Mouse (Mus musculus) erythroblast, embryonic 14.5 days (primary cell): ENCODE results near the gene Rhot2. TPM values are rescaled to one million over a fixed set of nuclear protein-coding genes. Genes with fewer than 3 reads are reported as not detected.

Experiments
- H3K27me3 ChIP-seq: 2 replicates; pipeline ENCODE4 v1.6.1; 2012; ENCODE audit warnings: inconsistent platforms; ENCODE audit not compliant: control insufficient read depth
- H3K36me3 ChIP-seq: 2 replicates; pipeline ENCODE4 v1.6.1; 2012; ENCODE audit warnings: mild to moderate bottlenecking, inconsistent platforms; ENCODE audit not compliant: control insufficient read depth
- H3K4me1 ChIP-seq: 2 replicates; pipeline ENCODE4 v1.6.1; 2012; ENCODE audit warnings: inconsistent platforms; ENCODE audit not compliant: control insufficient read depth
- H3K4me3 ChIP-seq: replicated peaks from 2 replicates; pipeline ENCODE3; 2012; ENCODE audit warnings: moderate library complexity, mild to moderate bottlenecking, inconsistent platforms
- H3K9me3 ChIP-seq: 2 replicates; pipeline ENCODE4 v1.6.1; 2012; ENCODE audit warnings: low read length, inconsistent platforms, mixed read lengths; ENCODE audit not compliant: control insufficient read depth
- GATA1 ChIP-seq: IDR thresholded peaks from 2 replicates; pipeline ENCODE4 v1.6.1; 2012; ENCODE audit warnings: low read length, inconsistent platforms, mixed read lengths
- TAL1 ChIP-seq: IDR thresholded peaks from 3 replicates; pipeline ENCODE4 v1.6.1; 2012; ENCODE audit warnings: low read length, inconsistent platforms, mixed read lengths
- polyA plus RNA-seq: library from polyadenylated mRNA; stranded (reverse); fragments of >175 nt; gene quantifications from 2 replicates; pipeline ENCODE4 v1.2.3, GENCODE M21; 2012

Gene Rhot2
- polyA plus RNA-seq, 1 experiment: 19.8 TPM

GRCm38 (mm10) chr17:25831451-25832281, 13.0 kb downstream of the Rhot2 start:
- H3K36me3 ChIP-seq: peaks cover 69% of the 10 kb centered on the region

GRCm38 (mm10) chr17:25830806-25831431, 13.7 kb downstream of the Rhot2 start:
- H3K9me3 ChIP-seq: no peaks in the 10 kb centered on the region
- H3K4me1 ChIP-seq: peaks cover 93% of the 10 kb centered on the region
- peak overlapping the region; percentile 81 for H3K4me3 ChIP-seq
- no peaks in the 10 kb centered on the region for H3K27me3 ChIP-seq
- H3K36me3 ChIP-seq: peaks cover 70% of the 10 kb centered on the region
- TF ChIP-seq GATA1 (no peak), TAL1 (no peak)

More at GRCm38 (mm10) chr17:25831451-25832281, 13.0 kb downstream of the Rhot2 start:
- TF ChIP-seq TAL1: no peak
- TF ChIP-seq GATA1: no peak
- Histone ChIP-seq H3K4me1 (peaks cover 93% of the 10 kb centered on the region), H3K9me3 (no peaks in the 10 kb centered on the region), H3K27me3 (no peaks in the 10 kb centered on the region), H3K4me3 (peak overlapping the region; percentile 81)

DNA sequence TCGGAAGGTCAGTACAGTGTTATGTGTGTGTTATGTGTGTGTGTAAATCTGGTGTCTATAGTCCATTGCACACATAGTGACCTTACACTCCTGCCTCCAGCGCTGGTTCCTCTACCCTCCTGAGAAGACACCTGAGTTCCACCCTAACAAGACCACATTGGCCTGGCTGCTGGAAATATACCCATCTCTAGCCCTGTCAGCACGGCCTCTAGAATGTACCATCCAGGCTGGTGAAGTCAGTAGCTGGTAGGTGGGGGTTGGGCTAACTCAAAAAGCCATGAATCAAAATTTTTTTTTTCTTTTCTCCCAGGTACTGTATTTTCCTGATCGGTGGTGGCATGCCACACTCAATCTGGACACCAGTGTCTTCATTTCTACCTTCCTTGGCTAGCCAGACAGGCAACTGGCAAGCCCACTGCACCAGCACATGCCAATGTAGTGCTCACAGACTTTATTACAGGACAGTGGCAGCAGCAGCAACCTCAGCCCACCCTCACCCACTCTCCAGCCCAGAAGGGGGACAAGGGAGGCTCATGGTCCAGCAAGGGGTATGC, 14.4 kb downstream of the Rhot2 start:
- TF ChIP-seq GATA1: no peak
- no peak for TF ChIP-seq TAL1
- H3K9me3 ChIP-seq: no peaks in the 10 kb centered on the region
- H3K36me3 ChIP-seq: peaks cover 70% of the 10 kb centered on the region
- no peaks in the 10 kb centered on the region for H3K27me3 ChIP-seq
- peaks cover 93% of the 10 kb centered on the region for H3K4me1 ChIP-seq
- H3K4me3 ChIP-seq: peak overlapping the region; percentile 73

GRCm38 (mm10) chr17:25829558-25830017, 15.1 kb downstream of the Rhot2 start:
- Histone ChIP-seq H3K9me3 (no peaks in the 10 kb centered on the region), H3K4me3 (peak overlapping the region; percentile 73), H3K4me1 (peaks cover 93% of the 10 kb centered on the region), H3K27me3 (no peaks in the 10 kb centered on the region), H3K36me3 (peaks cover 65% of the 10 kb centered on the region)
- TF ChIP-seq GATA1 (no peak), TAL1 (no peak)

DNA sequence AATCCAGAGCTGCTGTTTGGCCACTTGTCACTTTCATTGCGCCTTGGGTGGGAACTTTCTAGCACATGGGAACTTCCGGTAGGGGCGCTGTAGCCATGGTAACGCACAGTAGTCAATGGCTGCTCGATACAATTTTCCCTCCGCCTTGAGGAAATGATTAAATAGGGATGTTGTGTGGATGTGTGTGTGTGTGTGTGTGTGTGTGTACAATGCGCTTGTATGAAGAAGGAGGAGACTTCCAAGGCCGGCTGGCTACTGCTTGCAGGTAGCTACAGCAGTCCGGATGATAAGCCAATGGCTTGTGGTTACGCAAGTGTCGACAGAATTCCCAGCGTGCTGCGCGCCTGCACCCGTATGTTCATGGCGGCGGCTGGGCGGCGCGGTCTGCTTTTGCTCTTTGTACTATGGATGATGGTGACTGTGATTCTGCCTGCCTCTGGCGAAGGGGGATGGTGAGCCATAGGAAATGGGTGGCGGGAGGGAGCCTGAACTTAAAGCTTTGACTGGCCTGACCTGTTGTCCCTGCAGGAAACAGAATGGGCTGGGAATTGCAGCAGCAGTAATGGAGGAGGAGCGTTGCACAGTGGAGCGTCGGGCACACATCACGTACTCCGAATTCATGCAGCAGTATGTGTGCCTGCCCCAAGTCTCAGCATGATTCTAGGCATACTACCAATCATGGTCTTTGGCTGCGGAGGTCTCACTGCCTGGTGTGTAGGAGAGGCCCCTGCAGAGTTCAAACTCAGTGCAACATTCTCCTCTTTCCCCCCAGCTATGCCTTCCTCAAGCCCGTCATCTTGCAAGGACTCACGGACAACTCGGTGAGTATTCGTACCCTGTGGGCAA, 15.7 kb downstream of the Rhot2 start, which contains the start of gene Jmjd8:
Gene Jmjd8 (plus strand): TSS at position 156 of the 846 bp plus-strand sequence.
- TF ChIP-seq TAL1 (no peak), GATA1 (no peak; the same call in 1 of the 2 replicates)
- Histone ChIP-seq H3K36me3 (peaks cover 64% of the 10 kb centered on the region), H3K27me3 (no peaks in the 10 kb centered on the region), H3K4me1 (peaks cover 93% of the 10 kb centered on the region), H3K9me3 (no peaks in the 10 kb centered on the region), H3K4me3 (peak within 1 kb of the TSS; percentile 73)

- Histone ChIP-seq H3K4me1 (peaks cover 92% of the 10 kb centered on the region), H3K4me3 (peak overlapping the region; percentile 73), H3K9me3 (no peaks in the 10 kb centered on the region), H3K36me3 (peaks cover 64% of the 10 kb centered on the region), H3K27me3 (no peaks in the 10 kb centered on the region)
- TF ChIP-seq TAL1: no peak
- TF ChIP-seq GATA1: no peak
Measured at GRCm38 (mm10) chr17:25828223-25828594, 16.4 kb downstream of the Rhot2 start.

DNA sequence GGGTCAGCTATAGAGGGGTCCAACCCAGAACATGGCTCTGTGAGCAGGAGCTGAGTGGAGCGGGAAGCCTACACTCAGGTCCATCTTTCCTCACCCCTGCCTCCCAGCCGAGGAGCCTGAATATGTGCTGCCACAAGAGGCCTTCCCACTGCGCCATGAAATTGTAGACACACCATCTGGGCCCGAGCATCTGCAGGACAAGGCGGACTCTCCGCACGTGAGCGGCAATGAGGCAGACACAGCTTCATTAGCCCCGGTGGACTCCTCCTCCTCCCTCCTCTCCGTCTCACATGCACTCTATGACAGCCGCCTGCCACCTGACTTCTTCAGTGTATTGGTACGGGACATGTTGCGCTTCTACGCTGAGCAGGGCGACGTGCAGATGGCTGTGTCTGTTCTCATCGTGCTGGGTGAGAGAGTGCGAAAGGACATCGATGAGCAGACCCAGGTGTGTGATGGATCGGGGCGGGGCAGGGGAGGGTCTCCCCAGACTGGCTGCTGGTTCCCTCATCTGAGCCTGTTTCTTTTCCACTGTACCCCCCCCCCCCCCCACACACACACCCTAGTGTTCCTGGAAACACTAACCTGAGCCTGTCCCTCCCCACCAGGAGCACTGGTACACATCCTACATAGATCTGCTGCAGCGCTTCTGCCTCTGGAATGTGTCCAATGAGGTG, 17.0 kb downstream of the Rhot2 start:
- H3K36me3 ChIP-seq: peaks cover 64% of the 10 kb centered on the region
- no peak overlapping the region for H3K4me3 ChIP-seq
- peaks cover 93% of the 10 kb centered on the region for H3K4me1 ChIP-seq
- H3K9me3 ChIP-seq: no peaks in the 10 kb centered on the region
- H3K27me3 ChIP-seq: peaks cover 2% of the 10 kb centered on the region
- TF ChIP-seq GATA1: no peak
- no peak for TF ChIP-seq TAL1

DNA sequence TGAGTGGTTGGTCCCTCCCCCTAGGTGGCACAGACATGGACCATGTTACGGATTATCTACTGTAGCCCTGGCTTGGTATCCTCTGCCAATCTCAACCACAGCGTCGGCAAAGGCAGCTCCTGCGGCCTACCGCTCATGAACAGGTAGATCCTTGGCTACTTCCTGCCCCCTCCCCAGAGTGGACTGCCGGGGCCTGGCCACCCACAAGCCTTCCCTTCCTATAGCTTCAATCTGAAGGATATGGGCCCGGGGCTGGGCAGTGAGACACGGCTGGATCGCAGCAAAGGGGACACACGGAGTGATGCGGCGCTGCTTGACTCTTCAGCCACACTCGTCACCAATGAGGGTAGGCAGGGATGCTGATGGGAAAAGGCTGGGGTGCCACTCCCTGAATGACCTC, 17.6 kb downstream of the Rhot2 start:
- Histone ChIP-seq H3K36me3 (peaks cover 64% of the 10 kb centered on the region), H3K27me3 (peaks cover 8% of the 10 kb centered on the region), H3K4me3 (no peak overlapping the region), H3K4me1 (peaks cover 91% of the 10 kb centered on the region), H3K9me3 (no peaks in the 10 kb centered on the region)
- TF ChIP-seq TAL1 (no peak), GATA1 (no peak)
